Mouse (Mus musculus) C3H10T1/2 (cell line): ENCODE measurements around the gene Tbx22. TPM values are rescaled to one million over a fixed set of nuclear protein-coding genes. Genes with fewer than 3 reads are reported as not detected.

Source experiments
- polyA plus RNA-seq, 2 experiments: library from polyadenylated mRNA; unstranded; fragments of >200 nt; fragmentation: generic; extraction: Trizol; gene quantifications; one replicate each; pipeline ENCODE4 v1.2.1; 2012; ENCODE audit warnings: missing spikeins in 2 of 2

Gene Tbx22
- not detected for polyA plus RNA-seq

DNA sequence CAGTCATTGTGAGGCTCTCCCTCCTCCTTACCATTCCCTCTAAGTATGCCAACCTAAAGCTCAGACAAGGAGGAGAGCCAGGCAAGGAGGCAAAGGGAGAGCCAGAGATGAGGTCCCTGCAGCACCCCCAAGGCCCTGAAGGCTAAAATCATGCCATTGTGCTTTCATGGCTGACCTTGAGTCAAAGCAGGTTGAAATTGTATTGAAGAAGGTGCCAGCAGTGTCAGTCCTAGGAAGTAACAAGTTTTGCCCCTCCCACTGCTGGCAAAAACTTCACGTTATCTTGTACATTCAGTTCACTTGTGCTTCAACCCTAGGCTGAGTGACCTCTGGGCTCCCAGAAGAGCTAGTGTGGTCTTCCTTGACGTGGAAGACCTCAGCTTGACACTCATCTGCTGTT, at the start of gene Tbx22:
Gene Tbx22, plus strand, starts transcription at position 301 of the 400 bp plus-strand sequence.

Other genes with a start within 250 kb of the Tbx22 start
- gene Tent5d, start 124.6 kb downstream of the Tbx22 start, polyA plus RNA-seq = not detected
- 1 to 10 TPM in 1 of 2 experiments, under 1 TPM in 1; 0.50 to 3.9 TPM for gene 2610002M06Rik, start 148.4 kb downstream of the Tbx22 start, polyA plus RNA-seq